Mouse (Mus musculus) limb, embryonic 10.5 days (tissue): ENCODE measurements around the gene Chst12. TPM values are rescaled to one million over a fixed set of nuclear protein-coding genes. Genes with fewer than 3 reads are reported as not detected.

ENCODE experiments used
- DNase-seq: peaks from one replicate; pipeline ENCODE4 v3.0.0-alpha.2; 2017; ENCODE audit warnings: low spot score
- H3K27ac ChIP-seq: fragments of 300-500 bp; sonication (generic); 2 replicates; pipeline ENCODE4 v1.5.1; 2016; ENCODE audit warnings: mild to moderate bottlenecking
- H3K27me3 ChIP-seq: fragments of 300-500 bp; sonication (generic); 2 replicates; pipeline ENCODE4 v1.6.1; 2016; ENCODE audit warnings: low read depth, mild to moderate bottlenecking; ENCODE audit not compliant: poor library complexity, severe bottlenecking
- H3K36me3 ChIP-seq: fragments of 300-500 bp; sonication (generic); 2 replicates; pipeline ENCODE4 v1.6.1; 2016; ENCODE audit warnings: mild to moderate bottlenecking, moderate library complexity
- H3K4me1 ChIP-seq: fragments of 300-500 bp; sonication (generic); 2 replicates; pipeline ENCODE4 v1.6.1; 2016
- H3K4me3 ChIP-seq: fragments of 300-500 bp; sonication (generic); 2 replicates; pipeline ENCODE4 v1.5.1; 2016; ENCODE audit warnings: mild to moderate bottlenecking, moderate library complexity
- H3K9me3 ChIP-seq: fragments of 300-500 bp; sonication (generic); replicated peaks from 2 replicates; pipeline ENCODE4 v1.6.1; 2016; ENCODE audit warnings: mild to moderate bottlenecking
- WGBS: fragments of 180-500 bp; shearing (Covaris S2); methylation state at CpG from one replicate; pipeline ENCODE4 v1.1.7; 2016; 5-methylcytosine and 5-hydroxymethylcytosine counted together
- polyA plus RNA-seq: library from polyadenylated mRNA; unstranded; fragments of >200 nt; fragmentation: Nextera tagmentation; extraction: Ambion mirVana; gene quantifications from 2 replicates; pipeline ENCODE4 v1.2.1, GENCODE M21; 2016

The Chst12 gene
- polyA plus RNA-seq, 1 experiment from 2014 or later: 20.7 TPM

- peaks cover 86% of the 10 kb centered on the region for H3K4me1 ChIP-seq
- peak; percentile 42 for DNase-seq
- peak overlapping the region; percentile 87 for H3K27ac ChIP-seq
- H3K4me3 ChIP-seq: peak overlapping the region; percentile 64
- no peaks in the 10 kb centered on the region for H3K9me3 ChIP-seq
- no peaks in the 10 kb centered on the region for H3K36me3 ChIP-seq
- 45% methylated on average over 22 of the region's 22 CpGs for WGBS
- H3K27me3 ChIP-seq: no peaks in the 10 kb centered on the region
These were observed 895 bp downstream of the Chst12 start for GRCm38 (mm10) chr5:140506096-140506794.

- no peak for DNase-seq
- H3K36me3 ChIP-seq: peaks cover 7% of the 10 kb centered on the region; the same call in 1 of the 2 replicates
- 91% methylated on average over 14 of the region's 14 CpGs for WGBS
- no peak overlapping the region for H3K4me3 ChIP-seq
- no peaks in the 10 kb centered on the region for H3K9me3 ChIP-seq
- H3K4me1 ChIP-seq: peaks cover 74% of the 10 kb centered on the region
- peak overlapping the region; percentile 27; the same call in 1 of the 2 replicates for H3K27ac ChIP-seq
- no peaks in the 10 kb centered on the region for H3K27me3 ChIP-seq
These were observed 2.3 kb downstream of the Chst12 start for GRCm38 (mm10) chr5:140507466-140508208.

GRCm38 (mm10) chr5:140508686-140509085, 3.3 kb downstream of the Chst12 start:
- peaks cover 65% of the 10 kb centered on the region for H3K4me1 ChIP-seq
- 35% methylated on average over 8 of the region's 8 CpGs for WGBS
- H3K27ac ChIP-seq: peak overlapping the region; percentile 63
- DNase-seq: peak; percentile 48
- peaks cover 12% of the 10 kb centered on the region; the same call in 1 of the 2 replicates for H3K36me3 ChIP-seq
- no peak overlapping the region for H3K4me3 ChIP-seq
- no peaks in the 10 kb centered on the region for H3K9me3 ChIP-seq
- H3K27me3 ChIP-seq: no peaks in the 10 kb centered on the region

- Histone ChIP-seq H3K27ac (peak overlapping the region; percentile 63), H3K4me1 (peaks cover 70% of the 10 kb centered on the region)
- WGBS: 52% methylated on average over 9 of the region's 9 CpGs
These were observed 3.9 kb downstream of the Chst12 start for GRCm38 (mm10) chr5:140509204-140509603.

GRCm38 (mm10) chr5:140510012-140511000, 5.0 kb downstream of the Chst12 start:
- 70% methylated on average over 27 of the region's 27 CpGs for WGBS

More at GRCm38 (mm10) chr5:140509204-140509603, 3.9 kb downstream of the Chst12 start:
- Histone ChIP-seq H3K4me3 (no peak overlapping the region), H3K36me3 (peaks cover 14% of the 10 kb centered on the region), H3K9me3 (no peaks in the 10 kb centered on the region), H3K27me3 (no peaks in the 10 kb centered on the region)
- DNase-seq: no peak

GRCm38 (mm10) chr5:140513921-140514320, 8.6 kb downstream of the Chst12 start:
- 85% methylated on average over 8 of the region's 8 CpGs for WGBS
- no peak for DNase-seq
- H3K4me3 ChIP-seq: no peak overlapping the region
- no peaks in the 10 kb centered on the region for H3K27me3 ChIP-seq
- peaks cover 25% of the 10 kb centered on the region for H3K36me3 ChIP-seq
- peaks cover 64% of the 10 kb centered on the region for H3K4me1 ChIP-seq
- H3K27ac ChIP-seq: no peak overlapping the region
- no peaks in the 10 kb centered on the region for H3K9me3 ChIP-seq

More at GRCm38 (mm10) chr5:140510012-140511000, 5.0 kb downstream of the Chst12 start:
- peak overlapping the region; percentile 63 for H3K27ac ChIP-seq
- peaks cover 72% of the 10 kb centered on the region for H3K4me1 ChIP-seq
- H3K9me3 ChIP-seq: no peaks in the 10 kb centered on the region
- no peak for DNase-seq
- H3K4me3 ChIP-seq: no peak overlapping the region
- H3K27me3 ChIP-seq: no peaks in the 10 kb centered on the region
- peaks cover 18% of the 10 kb centered on the region for H3K36me3 ChIP-seq

- H3K9me3 ChIP-seq: no peaks in the 10 kb centered on the region
- no peaks in the 10 kb centered on the region for H3K27me3 ChIP-seq
- H3K4me1 ChIP-seq: peaks cover 55% of the 10 kb centered on the region
- peaks cover 28% of the 10 kb centered on the region for H3K36me3 ChIP-seq
- DNase-seq: no peak
- no peak overlapping the region for H3K4me3 ChIP-seq
- 49% methylated on average over 7 of the region's 7 CpGs for WGBS
- H3K27ac ChIP-seq: peak overlapping the region; percentile 51; the same call in 1 of the 2 replicates
These were observed 9.6 kb downstream of the Chst12 start for GRCm38 (mm10) chr5:140514799-140515486.

- Histone ChIP-seq H3K4me3 (no peak overlapping the region), H3K27me3 (no peaks in the 10 kb centered on the region), H3K9me3 (no peaks in the 10 kb centered on the region), H3K4me1 (peaks cover 43% of the 10 kb centered on the region), H3K27ac (peak overlapping the region; percentile 21; the same call in 1 of the 2 replicates), H3K36me3 (peaks cover 38% of the 10 kb centered on the region)
- 94% methylated on average over 21 of the region's 21 CpGs for WGBS
- DNase-seq: no peak
These were observed 12.0 kb downstream of the Chst12 start for GRCm38 (mm10) chr5:140517159-140517920.

GRCm38 (mm10) chr5:140517921-140518230, 12.5 kb downstream of the Chst12 start:
- Histone ChIP-seq H3K9me3 (no peaks in the 10 kb centered on the region), H3K27me3 (no peaks in the 10 kb centered on the region), H3K36me3 (peaks cover 40% of the 10 kb centered on the region), H3K4me1 (peaks cover 43% of the 10 kb centered on the region), H3K4me3 (no peak overlapping the region), H3K27ac (peak overlapping the region; percentile 21; the same call in 1 of the 2 replicates)
- no peak for DNase-seq
- WGBS: 89% methylated on average over 4 of the region's 4 CpGs

- Histone ChIP-seq H3K27ac (no peak overlapping the region), H3K4me3 (no peak overlapping the region), H3K9me3 (no peaks in the 10 kb centered on the region), H3K4me1 (peaks cover 21% of the 10 kb centered on the region), H3K36me3 (peaks cover 61% of the 10 kb centered on the region), H3K27me3 (no peaks in the 10 kb centered on the region)
- no peak for DNase-seq
- WGBS: 89% methylated on average over 1 of the region's 1 CpGs
These were observed 15.8 kb downstream of the Chst12 start for GRCm38 (mm10) chr5:140521196-140521595.

GRCm38 (mm10) chr5:140526754-140527153, 21.4 kb downstream of the Chst12 start:
- WGBS: 91% methylated on average over 2 of the region's 2 CpGs

More at GRCm38 (mm10) chr5:140526754-140527153, 21.4 kb downstream of the Chst12 start:
- H3K9me3 ChIP-seq: no peaks in the 10 kb centered on the region
- DNase-seq: no peak
- no peaks in the 10 kb centered on the region for H3K4me1 ChIP-seq
- no peaks in the 10 kb centered on the region for H3K27me3 ChIP-seq
- H3K27ac ChIP-seq: no peak overlapping the region
- H3K36me3 ChIP-seq: peaks cover 71% of the 10 kb centered on the region
- no peak overlapping the region for H3K4me3 ChIP-seq
